Mouse (Mus musculus) cerebellum, adult 2 months (tissue): ENCODE data around the gene Stx8.

Source experiments
- CTCF ChIP-seq: fragments of 200-500 bp; IDR thresholded peaks from 2 replicates; pipeline ENCODE4 v1.5.1; 2011; ENCODE audit warnings: low read depth, mild to moderate bottlenecking, control low read depth, low read length, moderate library complexity, borderline replicate concordance; ENCODE audit not compliant: insufficient read depth
- POLR2A ChIP-seq: fragments of 200-500 bp; IDR thresholded peaks from 2 replicates; pipeline ENCODE4 v1.6.1; 2011; ENCODE audit warnings: low read length, control low read depth, borderline replicate concordance; ENCODE audit not compliant: insufficient read depth

- no peak for TF ChIP-seq POLR2A
- no peak for TF ChIP-seq CTCF
Measured at GRCm38 (mm10) chr11:68155821-68156220, 189.8 kb downstream of the Stx8 start.
